Mouse (Mus musculus) midbrain, postnatal 0 days (tissue): ENCODE measurements at regions not wholly inside any gene's neighbourhood (a gene's known extent, or its start where the extent isn't known, plus 50 kb on each side); places are given as distances from the start of the nearest gene placed in this dataset.

Experiments
- ATAC-seq: fragments of 200-750 bp; cut with Nextera tagmentation; 2 replicates; pipeline ENCODE4 v1.8.0; 2017; ENCODE audit warnings: moderate number of reproducible peaks, mild to moderate bottlenecking, moderate TSS enrichment, moderate library complexity; ENCODE audit not compliant: low FRiP score
- DNase-seq: peaks from one replicate; pipeline ENCODE4 v3.0.0-alpha.2; 2015; ENCODE audit warnings: low spot score
- H3K27ac ChIP-seq: fragments of 300-500 bp; sonication (generic); 2 replicates; pipeline ENCODE4 v1.5.1; 2014; ENCODE audit warnings: low read depth, mild to moderate bottlenecking, low read length, mixed read lengths
- H3K27me3 ChIP-seq: fragments of 300-500 bp; sonication (generic); 2 replicates; pipeline ENCODE4 v1.6.1; 2014; ENCODE audit warnings: low read length, control low read depth, mixed read lengths; ENCODE audit not compliant: insufficient read depth
- H3K36me3 ChIP-seq: fragments of 300-500 bp; sonication (generic); 2 replicates; pipeline ENCODE4 v1.6.1; 2014; ENCODE audit warnings: low read length, control low read depth, mixed read lengths; ENCODE audit not compliant: insufficient read depth
- H3K4me1 ChIP-seq: fragments of 300-500 bp; sonication (generic); 2 replicates; pipeline ENCODE4 v1.6.1; 2014; ENCODE audit warnings: mild to moderate bottlenecking, control low read depth, antibody characterized with exemption, low read length, mixed read lengths; ENCODE audit not compliant: insufficient read depth
- H3K4me2 ChIP-seq: fragments of 300-500 bp; sonication (generic); 2 replicates; pipeline ENCODE4 v1.6.1; 2014; ENCODE audit warnings: low read depth, mild to moderate bottlenecking, low read length, mixed read lengths; ENCODE audit not compliant: poor library complexity, severe bottlenecking
- H3K4me3 ChIP-seq: fragments of 300-500 bp; sonication (generic); 2 replicates; pipeline ENCODE4 v1.5.1; 2014; ENCODE audit warnings: low read depth, mild to moderate bottlenecking, low read length, moderate library complexity
- H3K9ac ChIP-seq: fragments of 300-500 bp; sonication (generic); replicated peaks from 2 replicates; pipeline ENCODE4 v1.6.1; 2014; ENCODE audit warnings: mild to moderate bottlenecking, low read length, moderate library complexity, mixed read lengths; ENCODE audit not compliant: poor library complexity, severe bottlenecking
- H3K9me3 ChIP-seq: fragments of 300-500 bp; sonication (generic); 2 replicates; pipeline ENCODE4 v1.6.1; 2016; ENCODE audit warnings: low read length, control low read depth
- CTCF ChIP-seq: IDR thresholded peaks from 2 replicates; pipeline ENCODE4 v1.5.1; 2016; ENCODE audit warnings: antibody characterized with exemption, mild to moderate bottlenecking
- WGBS: fragments of 180-500 bp; shearing (Covaris S2); extraction: QIAGEN DNeasy Blood & Tissue Kit; methylation state at CpG from one replicate; pipeline ENCODE4 v1.1.7; 2014; 5-methylcytosine and 5-hydroxymethylcytosine counted together

DNA sequence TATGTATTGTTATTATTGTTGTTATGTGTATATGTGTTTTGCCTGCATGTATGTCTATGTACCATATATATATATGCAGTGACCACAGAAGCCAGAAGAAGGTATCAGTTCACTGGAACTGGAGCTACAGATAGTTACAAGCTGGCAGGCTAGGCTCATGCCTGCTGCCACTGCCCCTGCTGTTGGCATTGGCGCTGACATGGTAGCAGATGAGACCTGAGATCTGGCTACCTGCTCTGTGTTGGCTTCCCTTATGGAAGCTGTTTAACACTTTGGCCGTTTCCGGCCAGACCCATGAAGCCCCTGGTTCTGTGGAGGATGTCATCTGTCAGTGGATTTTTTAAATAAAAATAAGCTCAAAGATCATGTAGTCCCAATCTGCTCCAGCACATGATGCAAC is 178.1 kb downstream of the Mex3b start:
- H3K9ac ChIP-seq, result no peak overlapping the region
- no peak overlapping the region for H3K27ac ChIP-seq
- TF ChIP-seq CTCF, result no peak
- WGBS, result 93% methylated on average over 3 of the region's 3 CpGs
- H3K4me3 ChIP-seq, result no peak overlapping the region
- H3K4me1 ChIP-seq, result no peaks in the 10 kb centered on the region
- H3K9me3 ChIP-seq, result no peaks in the 10 kb centered on the region
- ATAC-seq (no peak), DNase-seq (no peak)
- no peaks in the 10 kb centered on the region for H3K36me3 ChIP-seq
- H3K4me2 ChIP-seq, result no peak overlapping the region
- H3K27me3 ChIP-seq, result no peaks in the 10 kb centered on the region

DNA sequence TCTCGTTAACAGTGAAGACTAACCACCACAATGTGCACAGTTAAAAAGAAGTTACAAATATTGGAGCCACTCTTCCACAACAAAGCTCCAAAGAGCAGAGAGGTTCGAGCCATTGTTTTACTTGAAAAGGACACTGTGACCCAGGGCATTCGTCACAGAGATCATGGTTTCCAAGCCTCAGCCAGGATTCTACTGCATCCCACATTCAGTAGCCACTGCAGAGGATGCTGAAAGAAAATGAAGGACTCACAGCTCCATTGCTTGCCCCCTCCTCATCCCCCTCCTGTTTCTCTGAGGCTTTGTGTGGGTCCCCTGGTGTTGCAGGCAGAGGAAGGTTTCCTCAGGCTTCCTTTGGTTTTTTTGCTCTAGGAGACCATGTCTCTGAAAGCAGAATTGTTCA is 182.9 kb downstream of the Mex3b start:
- TF ChIP-seq CTCF, result no peak
- Histone ChIP-seq H3K9me3 (no peaks in the 10 kb centered on the region), H3K27ac (no peak overlapping the region), H3K27me3 (no peaks in the 10 kb centered on the region), H3K4me3 (no peak overlapping the region), H3K9ac (no peak overlapping the region), H3K36me3 (no peaks in the 10 kb centered on the region), H3K4me2 (no peak overlapping the region), H3K4me1 (no peaks in the 10 kb centered on the region)
- no peak for DNase-seq
- no peak for ATAC-seq
- WGBS, result 17% methylated on average over 3 of the region's 3 CpGs

DNA sequence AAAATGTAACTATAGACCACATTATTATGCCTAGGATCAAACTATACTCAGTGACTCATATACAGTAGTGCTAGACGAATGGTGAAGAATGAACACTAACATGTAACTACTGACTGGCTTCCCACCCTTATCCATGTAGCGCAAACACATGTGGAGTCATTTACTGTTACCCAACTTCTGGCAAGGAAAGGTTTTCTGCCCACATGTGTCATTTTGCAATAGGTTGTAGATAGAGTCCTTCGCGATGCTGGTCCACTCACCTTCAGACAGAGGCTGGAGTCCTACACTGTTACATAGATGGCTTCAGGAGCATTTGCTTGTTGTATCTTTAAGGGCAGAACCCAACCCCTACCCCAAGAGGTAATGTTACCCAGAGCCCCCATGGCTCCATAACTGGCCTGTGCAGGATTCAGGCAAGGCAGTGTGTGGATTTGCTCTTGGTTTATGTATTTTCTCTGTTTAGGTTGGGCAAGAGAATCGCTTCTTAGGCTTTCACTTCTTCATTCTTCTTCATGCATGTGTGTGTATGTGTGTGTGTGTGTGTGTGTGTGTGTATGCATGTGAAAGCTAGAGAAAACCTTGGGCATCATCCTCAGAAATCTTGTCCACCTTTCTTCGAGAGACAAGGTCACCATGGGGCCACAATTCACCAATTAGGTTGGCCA is 183.8 kb downstream of the Mex3b start:
- TF ChIP-seq CTCF, result no peak
- WGBS, result 94% methylated on average over 6 of the region's 6 CpGs

DNA sequence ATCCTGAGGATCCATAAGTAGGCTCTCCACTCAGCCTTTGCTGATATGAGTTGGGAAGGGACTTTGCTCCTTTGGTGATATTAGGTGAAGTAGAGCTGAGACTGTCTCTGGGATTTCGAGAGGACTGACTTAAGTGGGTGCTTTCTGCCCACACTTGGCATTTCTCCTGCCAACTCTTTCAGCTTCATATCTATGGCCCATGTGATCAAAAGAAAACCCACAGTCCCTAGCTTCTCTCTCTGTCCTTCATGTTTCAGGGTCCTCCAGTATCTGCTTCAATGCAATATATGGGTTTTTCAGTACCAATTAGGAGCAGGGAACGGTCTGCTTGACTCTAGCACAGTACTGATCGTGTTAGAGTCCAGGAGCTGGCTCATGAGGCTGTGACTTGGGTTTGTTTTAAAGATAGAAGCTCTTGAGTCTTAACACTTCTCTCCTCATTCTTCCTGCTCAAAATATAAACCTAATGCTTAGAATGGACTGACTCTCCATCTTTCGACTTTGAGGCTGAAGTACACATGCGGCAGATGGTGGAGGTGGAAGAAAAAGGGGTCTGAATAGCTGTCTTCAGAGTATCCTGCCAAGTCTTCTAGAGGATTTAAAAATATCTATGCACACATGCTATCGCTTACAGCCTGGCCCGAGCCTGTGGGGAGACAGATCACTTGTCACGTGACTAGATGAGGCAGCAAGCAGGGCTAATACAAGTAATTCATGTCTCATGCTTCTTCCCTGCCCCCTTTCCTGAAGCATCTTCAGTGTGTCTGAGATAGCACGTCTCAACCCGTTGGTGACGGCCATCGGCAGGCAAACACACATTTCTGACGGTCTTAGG is 189.2 kb downstream of the Mex3b start:
- Histone ChIP-seq H3K4me2 (no peak overlapping the region), H3K9ac (no peak overlapping the region), H3K4me3 (no peak overlapping the region), H3K4me1 (no peaks in the 10 kb centered on the region), H3K27ac (no peak overlapping the region), H3K9me3 (no peaks in the 10 kb centered on the region), H3K27me3 (no peaks in the 10 kb centered on the region), H3K36me3 (no peaks in the 10 kb centered on the region)
- ATAC-seq (no peak), DNase-seq (no peak)
- TF ChIP-seq CTCF, result no peak
- 90% methylated on average over 13 of the region's 13 CpGs for WGBS

More for the DNA sequence above, 183.8 kb downstream of the Mex3b start:
- Histone ChIP-seq H3K36me3 (no peaks in the 10 kb centered on the region), H3K9me3 (no peaks in the 10 kb centered on the region), H3K27ac (no peak overlapping the region), H3K9ac (no peak overlapping the region), H3K4me3 (no peak overlapping the region), H3K4me2 (no peak overlapping the region), H3K27me3 (no peaks in the 10 kb centered on the region), H3K4me1 (no peaks in the 10 kb centered on the region)
- DNase-seq (no peak), ATAC-seq (no peak)

DNA sequence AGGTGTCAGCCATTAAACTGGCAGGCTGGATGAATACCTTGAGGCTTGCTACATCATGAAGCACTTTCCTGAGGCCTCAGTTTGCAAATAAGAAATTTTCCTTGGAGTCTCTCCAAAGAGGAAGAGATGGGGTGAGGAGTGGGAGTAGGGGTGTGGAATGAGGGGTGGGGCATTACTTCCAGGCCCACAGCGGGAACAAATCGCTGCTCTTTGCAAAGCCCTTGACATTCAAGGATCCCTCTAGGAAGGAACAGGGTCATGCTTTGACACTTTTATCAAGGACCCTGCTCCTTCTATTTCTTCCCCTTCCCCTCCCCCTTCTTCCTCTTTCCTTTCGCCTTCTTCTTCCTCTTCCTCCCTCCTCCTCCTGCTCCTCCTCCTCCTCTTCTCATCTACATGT is 193.2 kb downstream of the Mex3b start:
- Histone ChIP-seq H3K4me1 (no peaks in the 10 kb centered on the region), H3K36me3 (no peaks in the 10 kb centered on the region), H3K9ac (no peak overlapping the region), H3K4me2 (no peak overlapping the region), H3K9me3 (no peaks in the 10 kb centered on the region), H3K4me3 (no peak overlapping the region), H3K27me3 (no peaks in the 10 kb centered on the region), H3K27ac (no peak overlapping the region)
- ATAC-seq (no peak), DNase-seq (no peak)
- no peak for TF ChIP-seq CTCF
- 72% methylated on average over 3 of the region's 3 CpGs for WGBS

DNA sequence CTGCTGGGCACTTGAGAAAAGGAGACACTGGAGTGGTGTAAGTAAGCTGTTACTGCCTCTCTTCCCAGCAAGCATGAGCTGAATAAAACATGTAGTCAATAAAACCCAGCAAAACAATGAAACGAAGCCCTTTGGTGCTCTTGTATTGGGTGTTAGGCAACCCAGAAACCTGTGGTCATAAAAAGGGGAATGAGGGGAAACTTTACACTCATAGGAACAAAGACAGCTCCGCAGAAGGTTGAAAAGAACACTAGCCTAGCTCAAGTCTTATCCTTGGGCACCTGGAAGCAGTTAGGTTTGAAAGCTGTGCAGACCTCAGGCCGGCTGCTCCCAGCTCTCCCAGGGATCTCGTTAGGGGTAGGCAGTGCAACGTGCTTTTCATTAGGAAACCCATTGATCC is 193.6 kb downstream of the Mex3b start:
- H3K9me3 ChIP-seq, result no peaks in the 10 kb centered on the region

More for the DNA sequence above, 193.6 kb downstream of the Mex3b start:
- ATAC-seq, result no peak
- Histone ChIP-seq H3K27me3 (no peaks in the 10 kb centered on the region), H3K4me1 (no peaks in the 10 kb centered on the region), H3K9ac (no peak overlapping the region), H3K4me2 (no peak overlapping the region), H3K27ac (no peak overlapping the region), H3K4me3 (no peak overlapping the region), H3K36me3 (no peaks in the 10 kb centered on the region)
- WGBS, result 57% methylated on average over 5 of the region's 5 CpGs
- no peak for DNase-seq
- no peak for TF ChIP-seq CTCF
